Mouse (Mus musculus) CD8-positive naive resting alpha-beta T cell, adult 57 days (primary cell): ENCODE measurements around the gene Agtr1a. TPM values are rescaled to one million over a fixed set of nuclear protein-coding genes. Genes with fewer than 3 reads are reported as not detected.

ENCODE experiments used
- total RNA-seq: library from RNA; stranded (reverse); gene quantifications from one replicate; pipeline ENCODE4 v1.2.4, GENCODE M21; 2023

Gene Agtr1a
- not detected for total RNA-seq

GRCm38 (mm10) chr13:30336148-30336801, at the start of gene Agtr1a:
Gene Agtr1a, plus strand, starts transcription at chr13:30336441.

Other genes with a start within 250 kb of the Agtr1a start
- 12.8 TPM for gene Mboat1, start 200.0 kb upstream of the Agtr1a start, total RNA-seq
- gene Uqcrfs1, start 208.9 kb downstream of the Agtr1a start, total RNA-seq = 77.1 TPM